20 mouse cellular contexts compared by ENCODE assay signal in genomic region chr6:39470076-39470475, GRCm38 (mm10). TPM values are rescaled to one million over a fixed set of nuclear protein-coding genes. Genes with fewer than 3 reads are reported as not detected.
A peak's percentile ranks its signal among the peaks of the same experiment; 100 is the strongest.
DNase-seq lines count a peak whose midpoint lies in the region; ATAC-seq and TF ChIP-seq lines count a peak whose summit lies in the region.
"Had no signal": no experiment of that assay in that cellular context is flagged by ENCODE, and none has a peak within 500 bp of the region (broad histone marks: within the 10 kb centered on the region; RNA-seq: fewer than 3 reads in every experiment).

No protein-coding gene starts in this region.

- TF ChIP-seq EP300 in liver, postnatal 0 days (IDR thresholded peaks at IDR 0.05; ENCODE audit: low read depth): no peak

- TF ChIP-seq POLR2A in cerebellum, adult 2 months (IDR thresholded peaks at IDR 0.05; ENCODE audit: borderline replicate concordance, insufficient read depth, low read length): no peak

- no peak overlapping the region for H3K4me2 ChIP-seq in liver, postnatal 0 days (ENCODE audit: low read depth, low read length)
- H3K4me2 ChIP-seq: forebrain, embryonic 15.5 days; neural tube, embryonic 13.5 days had no signal

- H3K27me3 ChIP-seq in cerebellum, adult 2 months (ENCODE audit: control insufficient read depth, insufficient read depth, low read length): no peaks in the 10 kb centered on the region
- no peaks in the 10 kb centered on the region for H3K27me3 ChIP-seq in liver, postnatal 0 days (ENCODE audit: insufficient read depth, low read length)
- H3K27me3 ChIP-seq: CH12.LX; forebrain, embryonic 15.5 days; neural tube, embryonic 13.5 days had no signal

- WGBS in cerebellum, adult 2 months: 66% methylated on average over 14 of the region's 14 CpGs
- 92% methylated on average over 14 of the region's 14 CpGs for WGBS in liver, postnatal 0 days (ENCODE audit: insufficient replicate concordance)

- no peak overlapping the region for H3K9ac ChIP-seq in liver, postnatal 0 days (replicated peaks)
- H3K9ac ChIP-seq: forebrain, embryonic 15.5 days; neural tube, embryonic 13.5 days had no signal

- no peaks in the 10 kb centered on the region for H3K36me3 ChIP-seq in liver, postnatal 0 days (replicated peaks; ENCODE audit: insufficient read depth, low read length)

- no peak overlapping the region for H3K4me3 ChIP-seq in cerebellum, adult 2 months (replicated peaks; ENCODE audit: insufficient read depth, low read depth, low read length)
- H3K4me3 ChIP-seq in liver, postnatal 0 days (ENCODE audit: low read depth, low read length): no peak overlapping the region
- H3K4me3 ChIP-seq: erythroblast, embryonic 14.5 days; forebrain, embryonic 15.5 days; neural tube, embryonic 13.5 days had no signal

- peak; percentile 15 to 17 for DNase-seq in cerebellum, adult 2 months
- no peak for DNase-seq in cerebellum, postnatal 36 days
- DNase-seq in layer of hippocampus, adult 9-11 months: peak; percentile 57
- no peak for DNase-seq in layer of hippocampus, postnatal 36 days
- peak; percentile 33 for DNase-seq in right cerebral cortex, postnatal 25 days
- no peak for DNase-seq in right cerebral cortex, postnatal 10 days (ENCODE audit: low spot score in 2 of 2)
- peak; percentile 42 for DNase-seq in telencephalon, adult 2 months (ENCODE audit: low read depth, low spot score)
- DNase-seq in liver, postnatal 0 days: no peak
- DNase-seq: adrenal gland, postnatal 10 days; gastrocnemius, postnatal 10 days; liver; lung, postnatal 10 days; midbrain, embryonic 14.5 days; thymus, postnatal 14 days had no signal

- no peaks in the 10 kb centered on the region for H3K4me1 ChIP-seq in cerebellum, adult 2 months (ENCODE audit: control insufficient read depth, insufficient read depth, low read length)
- no peaks in the 10 kb centered on the region for H3K4me1 ChIP-seq in liver, postnatal 0 days (ENCODE audit: insufficient read depth)
- H3K4me1 ChIP-seq: forebrain, embryonic 15.5 days had no signal

- H3K9me3 ChIP-seq in liver, postnatal 0 days (ENCODE audit: low read length): no peaks in the 10 kb centered on the region
- H3K9me3 ChIP-seq: forebrain, embryonic 15.5 days; neural tube, embryonic 13.5 days had no signal

- no peak for TF ChIP-seq CTCF in cerebellum, adult 2 months (IDR thresholded peaks at IDR 0.05; ENCODE audit: borderline replicate concordance, insufficient read depth, low read depth, low read length)
- TF ChIP-seq CTCF in liver, postnatal 0 days (IDR thresholded peaks at IDR 0.05; ENCODE audit: low read depth): no peak

- ATAC-seq in liver, postnatal 0 days: no peak
- ATAC-seq: forebrain, embryonic 15.5 days; hindbrain, embryonic 16.5 days; intestine, embryonic 16.5 days had no signal

- H3K27ac ChIP-seq in cerebellum, adult 2 months (ENCODE audit: insufficient read depth, low read length): no peak overlapping the region
- H3K27ac ChIP-seq in liver, postnatal 0 days (ENCODE audit: low read depth): no peak overlapping the region
- H3K27ac ChIP-seq: forebrain, embryonic 15.5 days; neural tube, embryonic 13.5 days had no signal

RNA-seq across cellular contexts. Expression of gene Mkrn1, which starts 49.8 kb away (rescaled TPM):
- polyA plus RNA-seq in cerebellum, adult 2 months (2012; rRNA removed): 137 and 139 TPM in 2 replicates
- total RNA-seq in layer of hippocampus, postnatal 36 days (2021): 100 to 1,000 TPM; 127 to 136 TPM
- 154 and 170 TPM in 2 replicates for polyA plus RNA-seq in liver, postnatal 0 days (2015; fragmentation: Nextera tagmentation; extraction: Ambion mirVana)

Comparison
In these comparisons a context has a peak if more than half of its experiments do, and no peak if none do; other contexts are left out.
1. DNase-seq: peak in cerebellum, adult 2 months (2 of 2), layer of hippocampus, adult 9-11 months (single experiment), right cerebral cortex, postnatal 25 days (single experiment) and telencephalon, adult 2 months (single experiment); none in cerebellum, postnatal 36 days (0 of 2), layer of hippocampus, postnatal 36 days (0 of 2), right cerebral cortex, postnatal 10 days (0 of 2) and liver, postnatal 0 days (single experiment).